Mouse (Mus musculus): Measurements from ENCODE around the gene Ceacam18.

DNA sequence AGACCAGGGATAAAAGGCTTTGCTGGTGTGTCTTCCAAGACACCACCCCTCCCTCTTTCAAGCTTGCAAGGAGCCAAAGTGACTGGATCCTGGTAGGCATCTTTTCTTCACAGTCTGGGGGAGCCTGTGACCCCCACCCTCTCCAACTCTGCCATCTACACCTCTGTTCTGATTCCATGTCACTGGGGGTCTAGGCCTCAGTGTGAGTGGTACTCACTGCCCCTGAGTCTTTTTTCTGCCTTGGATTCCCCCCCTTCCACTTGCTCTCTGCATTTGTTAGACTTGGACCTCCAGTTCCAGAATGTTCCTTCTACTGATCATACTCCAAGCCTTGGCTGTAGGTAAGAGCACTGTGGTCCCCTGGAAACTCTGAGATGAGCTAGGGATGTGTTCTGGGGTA is 55.6 kb downstream of the Ceacam18 start, which contains the start of gene Klk14:
- TF ChIP-seq CTCF (IDR thresholded peaks at IDR 0.05; ENCODE audit: low read depth) = no peak
- no peak for TF ChIP-seq EP300 (IDR thresholded peaks at IDR 0.05; ENCODE audit: low read depth)
